Mouse (Mus musculus): ENCODE results near the gene Ap4b1.

DNA sequence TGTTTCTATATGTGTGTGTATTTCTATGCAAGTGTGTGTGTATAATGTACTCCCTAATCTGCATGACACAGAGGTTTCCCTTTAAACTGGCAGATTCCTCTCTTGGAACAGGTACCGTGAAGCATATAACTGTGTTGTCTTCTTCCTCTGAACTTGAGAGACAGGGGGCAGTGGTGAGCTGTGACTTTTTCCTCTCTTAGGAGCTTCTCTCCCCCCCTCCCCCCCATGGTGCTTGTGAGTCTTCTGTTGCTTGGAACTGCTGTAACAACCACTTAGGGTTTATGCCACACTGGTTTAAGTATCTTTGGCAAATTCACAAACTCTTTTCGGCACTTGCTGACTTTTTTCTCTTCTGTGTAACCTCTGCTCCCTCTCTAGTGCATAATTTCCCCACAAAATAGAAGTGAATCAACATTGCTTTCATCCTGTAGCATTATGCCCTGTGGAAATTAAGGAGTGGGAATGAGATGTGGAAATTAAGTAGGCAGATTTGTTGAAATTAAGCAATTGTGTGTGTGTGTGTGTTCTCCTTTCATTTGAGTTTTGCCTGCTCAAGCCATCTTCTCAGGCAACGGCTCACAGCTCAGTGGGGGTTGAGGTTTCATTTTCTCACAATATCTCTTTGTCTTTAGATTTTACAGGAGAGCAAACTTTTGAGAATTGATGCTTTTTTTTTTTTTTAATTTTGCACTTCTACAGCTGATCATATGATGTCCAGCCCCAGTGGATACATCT is 43.4 kb downstream of the Ap4b1 start:
- TF ChIP-seq POLR2A (IDR thresholded peaks at IDR 0.05; ENCODE audit: low read depth, low read length) = no peak
- TF ChIP-seq CTCF (IDR thresholded peaks at IDR 0.05; ENCODE audit: borderline replicate concordance, insufficient read depth, low read length) = no peak

Data from embryonic fibroblast, embryonic 13.5 days (primary cell).